Mouse (Mus musculus) macrophage (primary cell): ENCODE measurements around the gene Cass4. TPM values are rescaled to one million over a fixed set of nuclear protein-coding genes. Genes with fewer than 3 reads are reported as not detected.

Source experiments
- H3K27ac ChIP-seq: fragments of 350-480 bp; formaldehyde crosslinking; 2 replicates; pipeline ENCODE4 v1.9.0; 2021
- H3K36me3 ChIP-seq: fragments of 350-480 bp; formaldehyde crosslinking; 2 replicates; pipeline ENCODE4 v1.9.0; 2021; ENCODE audit errors: inconsistent target
- H3K4me3 ChIP-seq: fragments of 350-480 bp; formaldehyde crosslinking; 2 replicates; pipeline ENCODE4 v1.9.0; 2021; ENCODE audit errors: inconsistent target
- H3K79me2 ChIP-seq: fragments of 350-480 bp; formaldehyde crosslinking; 2 replicates; pipeline ENCODE4 v1.9.0; 2021; ENCODE audit errors: inconsistent target
- WGBS: methylation state at CpG from one replicate; pipeline ENCODE4 v1.1.7; 2026; ENCODE audit warnings: inconsistent platforms; ENCODE audit not compliant: missing documents; 5-methylcytosine and 5-hydroxymethylcytosine counted together
- polyA plus RNA-seq: library from polyadenylated mRNA; stranded (reverse); fragments of 250-400 nt; gene quantifications from 3 replicates; pipeline ENCODE4 v1.2.4, GENCODE M21; 2018; ENCODE audit warnings: inconsistent platforms

Cass4 gene
- polyA plus RNA-seq, 1 experiment from 2014 or later: 0.60 TPM

- Histone ChIP-seq H3K36me3 (peaks cover 29% of the 10 kb centered on the region), H3K79me2 (peaks cover 82% of the 10 kb centered on the region), H3K4me3 (peak overlapping the region; percentile 87), H3K27ac (peak overlapping the region; percentile 88)
- 2% methylated on average over 11 of the region's 11 CpGs for WGBS
Observed at GRCm38 (mm10) chr2:172371258-172371657, 22.3 kb upstream of the Cass4 start.

- Histone ChIP-seq H3K36me3 (peaks cover 67% of the 10 kb centered on the region), H3K79me2 (peaks cover 34% of the 10 kb centered on the region), H3K4me3 (no peak overlapping the region), H3K27ac (no peak overlapping the region)
- WGBS: 82% methylated on average over 4 of the region's 4 CpGs
Observed at GRCm38 (mm10) chr2:172376551-172376950, 17.0 kb upstream of the Cass4 start.

- peak overlapping the region; percentile 12 for H3K27ac ChIP-seq
- H3K79me2 ChIP-seq: peaks cover 29% of the 10 kb centered on the region
- peaks cover 67% of the 10 kb centered on the region for H3K36me3 ChIP-seq
- H3K4me3 ChIP-seq: no peak overlapping the region
- 68% methylated on average over 5 of the region's 5 CpGs for WGBS
Observed at GRCm38 (mm10) chr2:172376999-172377515, 16.5 kb upstream of the Cass4 start.

- Histone ChIP-seq H3K27ac (no peak overlapping the region), H3K4me3 (no peak overlapping the region), H3K36me3 (peaks cover 66% of the 10 kb centered on the region), H3K79me2 (peaks cover 16% of the 10 kb centered on the region)
- 48% methylated on average over 7 of the region's 7 CpGs for WGBS
Observed at GRCm38 (mm10) chr2:172378332-172378731, 15.3 kb upstream of the Cass4 start.

- Histone ChIP-seq H3K4me3 (no peak overlapping the region), H3K79me2 (peaks cover under 1% of the 10 kb centered on the region; the same call in 1 of the 2 replicates), H3K27ac (no peak overlapping the region), H3K36me3 (peaks cover 44% of the 10 kb centered on the region)
- WGBS: 95% methylated on average over 17 of the region's 17 CpGs
Observed at GRCm38 (mm10) chr2:172380513-172380912, 13.1 kb upstream of the Cass4 start.

GRCm38 (mm10) chr2:172381341-172381740 lies 12.3 kb upstream of the Cass4 start:
- Histone ChIP-seq H3K36me3 (peaks cover 37% of the 10 kb centered on the region), H3K27ac (no peak overlapping the region), H3K4me3 (no peak overlapping the region), H3K79me2 (no peaks in the 10 kb centered on the region; the same call in 1 of the 2 replicates)
- 92% methylated on average over 11 of the region's 11 CpGs for WGBS

GRCm38 (mm10) chr2:172381898-172382297 lies 11.7 kb upstream of the Cass4 start:
- WGBS: 55% methylated on average over 10 of the region's 12 CpGs
- Histone ChIP-seq H3K79me2 (no peaks in the 10 kb centered on the region; the same call in 1 of the 2 replicates), H3K4me3 (no peak overlapping the region), H3K36me3 (peaks cover 37% of the 10 kb centered on the region), H3K27ac (no peak overlapping the region)

GRCm38 (mm10) chr2:172384715-172385114 lies 8.9 kb upstream of the Cass4 start:
- Histone ChIP-seq H3K27ac (no peak overlapping the region), H3K79me2 (no peaks in the 10 kb centered on the region), H3K4me3 (no peak overlapping the region), H3K36me3 (peaks cover 13% of the 10 kb centered on the region)
- WGBS: 72% methylated on average over 3 of the region's 3 CpGs

- 78% methylated on average over 6 of the region's 6 CpGs for WGBS
- Histone ChIP-seq H3K27ac (no peak overlapping the region), H3K36me3 (no peaks in the 10 kb centered on the region), H3K79me2 (0 out of 2 replicates have a peak, but pooled peaks cover 5% of the 10 kb centered on the region), H3K4me3 (no peak overlapping the region)
Observed at GRCm38 (mm10) chr2:172390341-172390740, 3.3 kb upstream of the Cass4 start.

- Histone ChIP-seq H3K79me2 (0 out of 2 replicates have a peak, but pooled peaks cover 11% of the 10 kb centered on the region), H3K36me3 (no peaks in the 10 kb centered on the region), H3K4me3 (no peak overlapping the region), H3K27ac (no peak overlapping the region)
- 79% methylated on average over 10 of the region's 10 CpGs for WGBS
Observed at GRCm38 (mm10) chr2:172392041-172392521, 1.5 kb upstream of the Cass4 start.

- Histone ChIP-seq H3K4me3 (peak overlapping the region; percentile 31), H3K27ac (peak overlapping the region; percentile 42), H3K36me3 (no peaks in the 10 kb centered on the region), H3K79me2 (0 out of 2 replicates have a peak, but pooled peaks cover 11% of the 10 kb centered on the region)
- WGBS: 69% methylated on average over 1 of the region's 2 CpGs
Observed at GRCm38 (mm10) chr2:172394052-172394392, 428 bp downstream of the Cass4 start.

- 91% methylated on average over 2 of the region's 4 CpGs for WGBS
Observed at GRCm38 (mm10) chr2:172394671-172395070, 1.1 kb downstream of the Cass4 start.

GRCm38 (mm10) chr2:172395961-172396360 lies 2.4 kb downstream of the Cass4 start:
- H3K27ac ChIP-seq: no peak overlapping the region
- H3K36me3 ChIP-seq: no peaks in the 10 kb centered on the region
- 0 out of 2 replicates have a peak, but pooled peaks cover 11% of the 10 kb centered on the region for H3K79me2 ChIP-seq
- 91% methylated on average over 9 of the region's 9 CpGs for WGBS
- no peak overlapping the region for H3K4me3 ChIP-seq

More at GRCm38 (mm10) chr2:172394671-172395070, 1.1 kb downstream of the Cass4 start:
- H3K4me3 ChIP-seq: peak overlapping the region; percentile 31; the same call in 1 of the 2 replicates
- H3K27ac ChIP-seq: no peak overlapping the region
- no peaks in the 10 kb centered on the region for H3K36me3 ChIP-seq
- 0 out of 2 replicates have a peak, but pooled peaks cover 11% of the 10 kb centered on the region for H3K79me2 ChIP-seq

- WGBS: 49% methylated on average over 9 of the region's 9 CpGs
- Histone ChIP-seq H3K27ac (peak overlapping the region; percentile 95), H3K79me2 (0 out of 2 replicates have a peak, but pooled peaks cover 10% of the 10 kb centered on the region), H3K4me3 (no peak overlapping the region), H3K36me3 (no peaks in the 10 kb centered on the region)
Observed at GRCm38 (mm10) chr2:172399901-172400300, 6.3 kb downstream of the Cass4 start.

- Histone ChIP-seq H3K27ac (peak overlapping the region; percentile 95), H3K79me2 (no peaks in the 10 kb centered on the region), H3K36me3 (no peaks in the 10 kb centered on the region), H3K4me3 (no peak overlapping the region)
- WGBS: 9% methylated on average over 13 of the region's 13 CpGs
Observed at GRCm38 (mm10) chr2:172401116-172401825, 7.7 kb downstream of the Cass4 start.
